ENCODE assay signal across 9 mouse cellular contexts in genomic region chr12:85337567-85338311, GRCm38 (mm10). TPM values are rescaled to one million over a fixed set of nuclear protein-coding genes. Genes with fewer than 3 reads are reported as not detected.
DNase-seq lines count a peak whose midpoint lies in the region; ATAC-seq and TF ChIP-seq lines count a peak whose summit lies in the region.
"Had no signal": no experiment of that assay in that cellular context is flagged by ENCODE, and none has a peak within 500 bp of the region (broad histone marks: within the 10 kb centered on the region; RNA-seq: fewer than 3 reads in every experiment).

No protein-coding gene starts in this region.

- peak overlapping the region; percentile 68 for H3K4me2 ChIP-seq in embryonic facial prominence, embryonic 13.5 days
- peak overlapping the region; percentile 90 for H3K4me2 ChIP-seq in neural tube, embryonic 15.5 days

- DNase-seq in left cerebral cortex, adult 2 months (ENCODE audit: extremely low spot score in 1 of 2, low spot score in 2 of 2), result no peak
- no peak for DNase-seq in left cerebral cortex, postnatal 10 days (ENCODE audit: extremely low spot score in 1 of 2, low spot score in 2 of 2)
- no peak for DNase-seq in limb, embryonic 10.5 days (ENCODE audit: low spot score)
- DNase-seq in right cerebral cortex, adult 2 months (ENCODE audit: low spot score in 2 of 2), result no peak
- no peak for DNase-seq in right cerebral cortex, postnatal 14 days
- DNase-seq in embryo, embryonic 11 days, result no peak
- DNase-seq: thymus, postnatal 36 days had no signal

- peak overlapping the region; percentile 100; the same call in 1 of the 2 replicates for H3K4me3 ChIP-seq in left cerebral cortex, adult 2 months
- peak overlapping the region; percentile 97 for H3K4me3 ChIP-seq in embryonic facial prominence, embryonic 13.5 days
- H3K4me3 ChIP-seq in limb, embryonic 10.5 days, result peak overlapping the region; percentile 98; the same call in 1 of the 2 replicates
- peak overlapping the region; percentile 96 for H3K4me3 ChIP-seq in neural tube, embryonic 15.5 days (replicated peaks)

- peak overlapping the region; percentile 99 for H3K9ac ChIP-seq in embryonic facial prominence, embryonic 13.5 days
- no peak overlapping the region for H3K9ac ChIP-seq in neural tube, embryonic 15.5 days (replicated peaks)

- peaks cover 36% of the 10 kb centered on the region for H3K36me3 ChIP-seq in embryonic facial prominence, embryonic 13.5 days
- peaks cover 54% of the 10 kb centered on the region for H3K36me3 ChIP-seq in limb, embryonic 10.5 days
- peaks cover 27% of the 10 kb centered on the region for H3K36me3 ChIP-seq in neural tube, embryonic 15.5 days

- intact Hi-C loops in left cerebral cortex, adult 2 months (cut with DNase I), result no loop called here
- intact Hi-C loops in left cerebral cortex, postnatal 10 days (cut with DNase I), result loop anchor here (10.0 kb wide), 1 partner anchor 477 kb away; no protein-coding TSS in a partner anchor

- WGBS in embryonic facial prominence, embryonic 13.5 days, result 83% methylated on average over 6 of the region's 6 CpGs
- 91% methylated on average over 6 of the region's 6 CpGs for WGBS in limb, embryonic 10.5 days
- 90% methylated on average over 6 of the region's 6 CpGs for WGBS in neural tube, embryonic 15.5 days

- H3K4me1 ChIP-seq in embryonic facial prominence, embryonic 13.5 days, result peaks cover 17% of the 10 kb centered on the region
- H3K4me1 ChIP-seq in limb, embryonic 10.5 days, result peaks cover 17% of the 10 kb centered on the region
- H3K4me1 ChIP-seq in neural tube, embryonic 15.5 days, result peaks cover 18% of the 10 kb centered on the region

- no peak for TF ChIP-seq CTCF in left cerebral cortex, adult 2 months (IDR thresholded peaks at IDR 0.05)

- no peaks in the 10 kb centered on the region for H3K27me3 ChIP-seq in embryonic facial prominence, embryonic 13.5 days
- H3K27me3 ChIP-seq in limb, embryonic 10.5 days (ENCODE audit: low read depth, poor library complexity, severe bottlenecking), result no peaks in the 10 kb centered on the region
- H3K27me3 ChIP-seq in neural tube, embryonic 15.5 days (replicated peaks), result no peaks in the 10 kb centered on the region

- H3K27ac ChIP-seq in left cerebral cortex, adult 2 months, result no peak overlapping the region
- H3K27ac ChIP-seq in embryonic facial prominence, embryonic 13.5 days, result no peak overlapping the region
- H3K27ac ChIP-seq in limb, embryonic 10.5 days, result no peak overlapping the region
- H3K27ac ChIP-seq in neural tube, embryonic 15.5 days (replicated peaks), result no peak overlapping the region

- H3K9me3 ChIP-seq in embryonic facial prominence, embryonic 13.5 days, result no peaks in the 10 kb centered on the region
- H3K9me3 ChIP-seq in limb, embryonic 10.5 days (replicated peaks), result no peaks in the 10 kb centered on the region
- H3K9me3 ChIP-seq in neural tube, embryonic 15.5 days (replicated peaks), result no peaks in the 10 kb centered on the region

- ATAC-seq in embryonic facial prominence, embryonic 13.5 days (ENCODE audit: insufficient number of reproducible peaks, insufficient read depth, low FRiP score, low TSS enrichment, low read depth), result no peak
- ATAC-seq in neural tube, embryonic 15.5 days (ENCODE audit: low FRiP score), result no peak

RNA-seq across cellular contexts. Expression of gene Nek9, which starts 1.4 kb away (rescaled TPM):
- 10 to 100 TPM; 32.9 to 34.8 TPM for total RNA-seq in left cerebral cortex, adult 2 months (2021)
- 10 to 100 TPM; 24.5 to 26.3 TPM for total RNA-seq in left cerebral cortex, postnatal 10 days (2021)
- 26.4 and 28.7 TPM in 2 replicates for polyA plus RNA-seq in embryonic facial prominence, embryonic 13.5 days (2015; fragmentation: Nextera tagmentation; extraction: Ambion mirVana)
- polyA plus RNA-seq in limb, embryonic 10.5 days (2016; fragmentation: Nextera tagmentation; extraction: Ambion mirVana), result 26.0 and 29.9 TPM in 2 replicates
- polyA plus RNA-seq in neural tube, embryonic 15.5 days (2015; fragmentation: Nextera tagmentation; extraction: Ambion mirVana), result 9.5 and 12.2 TPM in 2 replicates

RNA-seq across cellular contexts. Expression of gene Tmed10, which starts 36.9 kb away (rescaled TPM):
- total RNA-seq in left cerebral cortex, adult 2 months (2021), result 100 to 1,000 TPM; 164 to 165 TPM
- total RNA-seq in left cerebral cortex, postnatal 10 days (2021), result 100 to 1,000 TPM; 151 to 158 TPM
- 298 and 306 TPM in 2 replicates for polyA plus RNA-seq in embryonic facial prominence, embryonic 13.5 days (2015; fragmentation: Nextera tagmentation; extraction: Ambion mirVana)
- 264 and 277 TPM in 2 replicates for polyA plus RNA-seq in limb, embryonic 10.5 days (2016; fragmentation: Nextera tagmentation; extraction: Ambion mirVana)
- polyA plus RNA-seq in neural tube, embryonic 15.5 days (2015; fragmentation: Nextera tagmentation; extraction: Ambion mirVana), result 212 and 223 TPM in 2 replicates

RNA-seq across cellular contexts. Expression of gene Zc2hc1c, which starts 49.3 kb away (rescaled TPM):
- total RNA-seq in left cerebral cortex, adult 2 months (2021), result 1 to 10 TPM; 2.0 to 2.8 TPM
- 1 to 10 TPM in 1 of 2 experiments, under 1 TPM in 1; 0.86 to 1.1 TPM for total RNA-seq in left cerebral cortex, postnatal 10 days (2021)
- 0.70 and 0.87 TPM in 2 replicates for polyA plus RNA-seq in embryonic facial prominence, embryonic 13.5 days (2015; fragmentation: Nextera tagmentation; extraction: Ambion mirVana)
- polyA plus RNA-seq in limb, embryonic 10.5 days (2016; fragmentation: Nextera tagmentation; extraction: Ambion mirVana), result 0.68 and 0.91 TPM in 2 replicates
- polyA plus RNA-seq in neural tube, embryonic 15.5 days (2015; fragmentation: Nextera tagmentation; extraction: Ambion mirVana), result 1.4 TPM in 2 replicates

RNA-seq across cellular contexts. Expression of gene Acyp1, which starts 49.5 kb away (rescaled TPM):
- total RNA-seq in left cerebral cortex, adult 2 months (2021), result 10 to 100 TPM; 32.9 to 37.4 TPM
- 10 to 100 TPM; 19.2 to 23.1 TPM for total RNA-seq in left cerebral cortex, postnatal 10 days (2021)
- 43.2 and 45.4 TPM in 2 replicates for polyA plus RNA-seq in embryonic facial prominence, embryonic 13.5 days (2015; fragmentation: Nextera tagmentation; extraction: Ambion mirVana)
- 47.2 and 54.2 TPM in 2 replicates for polyA plus RNA-seq in limb, embryonic 10.5 days (2016; fragmentation: Nextera tagmentation; extraction: Ambion mirVana)
- 53.3 and 53.5 TPM in 2 replicates for polyA plus RNA-seq in neural tube, embryonic 15.5 days (2015; fragmentation: Nextera tagmentation; extraction: Ambion mirVana)
